Mouse (Mus musculus) T-helper 2 cell (primary cell): ENCODE measurements around the gene Dnlz.

Source experiments
- in situ Hi-C: fragments of 300-600 bp; cut with MboI, MseI; formaldehyde crosslinking; loops from one replicate; pipeline ENCODE4 v1.15.1; 2025; ENCODE audit warnings: high pct_unique_total_duplicates

Dnlz gene

GRCm38 (mm10) chr2:26320245-26321185, 31.4 kb downstream of the Dnlz start:
- in situ Hi-C loops: loop anchor here (10.0 kb wide), 1 partner anchor 254 kb away; no protein-coding TSS in a partner anchor

DNA sequence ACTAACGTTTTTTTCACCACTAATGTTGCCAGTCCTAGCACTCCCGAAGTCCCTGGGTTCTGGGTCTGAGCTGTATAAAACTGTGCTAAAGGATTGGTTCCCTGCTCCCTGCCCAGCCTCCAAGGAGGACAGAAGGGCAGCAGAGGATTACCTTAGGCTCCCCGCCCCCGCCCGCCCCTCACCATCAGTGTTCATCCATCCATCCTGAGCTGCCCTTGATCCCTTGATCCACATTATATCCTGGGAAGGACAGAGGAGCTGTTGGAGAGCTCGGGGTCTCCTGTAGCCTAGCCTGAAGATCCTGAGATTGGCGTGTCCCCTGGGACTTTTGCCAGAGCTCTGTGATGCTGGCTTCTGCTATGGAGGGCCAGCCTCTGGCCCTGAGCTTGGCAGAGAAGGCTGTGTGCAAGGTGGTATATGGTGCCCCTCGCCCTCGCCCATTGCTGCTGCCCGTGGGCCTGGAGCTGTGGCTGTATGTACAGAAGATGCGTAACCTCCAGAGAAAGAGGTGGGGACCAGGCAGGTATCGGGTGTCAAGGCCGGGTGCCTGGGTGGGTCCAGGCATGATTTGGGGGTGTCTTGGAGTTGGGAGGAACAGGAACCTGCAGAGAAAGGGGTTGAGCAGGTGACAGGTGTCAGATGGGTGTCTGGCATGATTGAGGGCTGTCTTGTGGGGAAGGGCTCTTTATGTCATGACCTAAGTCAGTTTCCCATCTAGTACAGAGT, 32.2 kb downstream of the Dnlz start:
- in situ Hi-C loops: loop anchor here (10.0 kb wide), 1 partner anchor 255 kb away; no protein-coding TSS in a partner anchor

DNA sequence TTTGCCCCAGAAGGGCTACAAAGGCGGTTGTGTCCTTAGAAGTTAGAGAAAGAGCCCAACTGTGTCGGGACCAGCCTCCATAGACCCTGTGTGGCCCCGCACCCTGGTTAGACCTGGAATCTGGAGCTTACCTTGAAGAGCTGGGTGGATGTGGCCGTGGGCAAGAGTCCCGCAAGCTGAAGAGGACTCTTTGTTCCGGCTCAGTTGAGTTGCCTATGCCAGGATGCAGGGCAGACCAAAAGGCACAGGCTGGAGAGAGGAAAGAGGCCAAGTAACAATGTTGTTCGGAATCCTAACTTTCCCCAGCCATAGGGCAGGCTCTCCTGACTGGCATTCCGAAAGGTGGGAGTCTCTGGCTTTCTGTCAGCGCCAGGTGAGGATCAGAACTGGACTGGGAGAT, 32.8 kb downstream of the Dnlz start:
- in situ Hi-C loops: no loop called here

GRCm38 (mm10) chr2:26317991-26318672, 33.8 kb downstream of the Dnlz start:
- in situ Hi-C loops: no loop called here

DNA sequence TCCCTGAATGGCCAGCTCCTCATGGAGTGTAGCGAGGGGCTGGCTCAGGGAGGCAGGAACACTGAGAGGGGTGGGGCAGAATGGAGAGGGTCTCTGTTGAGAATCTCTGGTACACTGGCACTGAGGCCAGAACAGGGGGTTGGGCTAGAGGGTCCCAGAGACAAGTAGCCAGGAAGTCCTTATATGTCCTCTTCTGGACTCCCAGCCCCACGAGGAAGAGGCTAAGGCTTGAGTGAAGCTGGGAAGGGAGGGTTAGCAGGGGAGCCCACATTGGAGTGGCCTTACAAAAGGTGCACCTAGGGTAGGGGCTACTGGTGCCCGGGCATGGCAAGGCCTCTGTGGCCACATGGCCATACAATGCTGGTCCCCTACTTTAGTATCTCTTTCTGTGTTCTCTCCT, 34.5 kb downstream of the Dnlz start:
- in situ Hi-C loops: no loop called here

DNA sequence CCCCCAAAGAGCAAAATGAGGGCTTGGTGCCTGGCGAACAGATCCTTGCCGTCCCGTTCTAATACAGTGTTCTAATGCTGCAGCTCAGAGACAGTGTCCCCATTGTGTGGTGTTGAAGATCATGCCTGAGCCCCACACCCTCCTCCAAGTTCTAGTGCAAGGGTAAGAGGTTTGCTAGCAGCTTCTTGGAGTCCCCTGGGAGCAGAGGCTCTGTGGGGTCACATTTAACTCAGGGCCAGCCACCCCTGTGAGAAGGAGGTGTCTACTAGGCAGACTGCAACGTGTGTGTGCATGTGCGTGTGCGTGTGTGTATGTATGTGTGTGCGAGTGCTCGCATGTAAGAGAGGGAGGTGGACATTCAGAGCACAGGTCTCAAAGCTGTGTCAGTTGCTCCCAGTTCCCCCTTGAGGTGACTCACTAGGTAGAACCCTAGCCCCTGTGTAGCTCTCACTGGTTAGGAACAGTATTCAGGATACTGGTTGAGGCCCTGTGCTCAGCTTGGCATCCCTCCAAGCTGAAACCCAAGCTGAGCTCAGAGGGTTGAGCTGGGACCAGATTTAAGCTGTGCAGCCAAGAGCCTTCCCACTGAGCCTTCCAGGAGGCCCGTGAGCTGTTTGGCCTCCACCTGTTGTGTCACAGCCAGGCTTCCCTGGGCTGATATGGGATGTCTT, 35.2 kb downstream of the Dnlz start:
- in situ Hi-C loops: no loop called here

GRCm38 (mm10) chr2:26315925-26316311, 36.0 kb downstream of the Dnlz start:
- in situ Hi-C loops: no loop called here

DNA sequence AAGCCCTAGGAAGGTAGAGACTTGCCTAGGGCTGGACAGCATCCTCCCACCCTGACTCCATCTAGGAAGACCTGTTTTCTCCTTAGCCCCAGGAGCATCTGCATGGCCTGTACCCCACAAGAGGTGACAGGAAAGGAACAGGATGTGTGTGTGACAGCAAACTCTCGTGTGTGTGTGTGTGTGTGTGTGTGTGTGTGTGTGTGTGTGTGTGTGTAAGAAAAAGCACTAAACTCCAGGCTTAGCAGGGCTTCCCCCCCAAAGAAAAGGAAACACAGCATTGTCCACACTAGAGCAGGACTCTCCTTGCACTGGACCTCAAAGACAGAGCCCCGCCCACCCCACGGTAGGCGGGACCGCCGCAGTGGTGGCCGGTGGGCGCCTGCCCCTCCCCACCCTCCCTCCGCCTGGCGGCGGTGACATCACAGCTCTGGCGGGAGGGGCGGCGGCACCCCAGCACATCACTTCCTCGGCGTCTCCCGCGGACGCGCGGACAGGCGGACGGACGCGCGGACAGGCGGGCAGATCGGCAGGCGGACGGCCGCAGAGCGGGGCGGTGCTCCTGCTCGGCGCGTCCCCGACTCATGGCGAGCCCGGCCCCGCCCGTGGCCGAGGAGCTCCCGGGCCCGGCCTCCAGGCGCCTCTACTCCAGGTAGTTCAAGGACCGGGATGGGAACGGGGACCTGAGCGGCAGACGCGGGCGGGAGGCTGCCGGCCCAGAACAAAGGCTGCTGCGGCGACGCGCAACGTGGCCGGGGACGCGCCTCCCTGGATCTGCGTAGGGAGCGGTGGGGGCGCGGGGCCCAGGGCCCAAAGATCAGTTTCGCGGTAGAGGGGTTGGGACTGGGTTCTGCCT, 36.6 kb downstream of the Dnlz start, which contains the start of gene Gpsm1:
Gene Gpsm1 (plus strand): TSS at position 444 of the 853 bp plus-strand sequence.
- in situ Hi-C loops: no loop called here

DNA sequence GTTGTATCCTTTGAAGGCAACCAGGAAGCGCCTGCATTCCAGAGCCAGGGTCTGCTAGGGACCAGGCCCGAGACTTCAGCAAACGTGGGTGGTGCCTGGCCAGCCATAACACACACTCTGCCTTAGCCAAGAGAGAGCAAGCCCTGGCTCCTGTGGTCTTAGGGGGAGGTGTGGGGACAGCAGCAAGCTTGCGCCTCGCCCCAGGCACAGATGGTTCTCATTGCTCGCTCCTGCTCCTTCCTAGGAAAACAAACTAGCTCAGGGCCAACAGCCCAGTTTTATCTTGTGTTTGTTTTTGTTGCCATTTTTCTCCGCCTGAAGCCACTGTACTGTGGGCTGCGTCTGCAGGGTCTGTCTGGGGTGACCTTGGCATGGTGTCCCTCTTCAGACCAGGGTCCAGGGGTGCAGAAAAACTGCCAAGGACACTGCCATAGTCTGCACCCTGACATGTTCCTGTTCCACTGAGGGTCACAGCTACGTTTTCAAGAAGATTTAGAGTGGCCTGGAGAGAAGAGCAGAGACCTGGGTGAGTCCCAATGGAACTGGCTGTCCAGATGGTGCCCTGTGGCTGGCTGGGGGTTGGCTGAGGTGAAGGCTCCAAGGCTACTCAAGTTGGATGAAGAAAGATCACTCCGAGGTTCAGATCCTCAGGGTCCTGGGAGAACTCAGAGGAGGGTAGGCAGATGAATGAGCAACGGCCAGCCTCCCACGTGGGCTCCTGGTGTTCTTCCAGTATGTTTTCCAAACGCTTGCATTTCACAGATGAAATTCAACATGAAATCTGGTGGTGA, 37.4 kb downstream of the Dnlz start:
- in situ Hi-C loops: no loop called here

DNA sequence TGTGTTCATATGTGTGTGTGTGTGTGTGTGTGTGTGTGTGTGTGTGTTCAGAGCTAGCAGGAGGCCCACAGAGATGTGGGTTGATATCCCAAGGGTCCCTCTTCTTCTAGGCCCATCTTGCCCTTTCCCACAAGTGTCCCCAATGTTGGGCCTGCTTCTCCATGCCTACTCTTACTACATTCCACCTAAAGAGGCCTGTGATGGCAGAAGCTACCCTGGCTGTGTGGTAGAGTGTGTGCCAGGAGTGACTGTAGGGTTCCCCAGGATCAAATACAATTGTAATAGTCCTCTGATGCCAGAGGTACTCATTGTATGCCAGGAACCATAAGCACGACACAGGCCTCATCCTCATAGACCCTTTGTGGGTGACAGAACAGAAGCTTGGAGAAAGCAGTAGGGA, 38.5 kb downstream of the Dnlz start:
- in situ Hi-C loops: no loop called here

- in situ Hi-C loops: no loop called here
Observed at GRCm38 (mm10) chr2:26312812-26313211, 39.1 kb downstream of the Dnlz start.

DNA sequence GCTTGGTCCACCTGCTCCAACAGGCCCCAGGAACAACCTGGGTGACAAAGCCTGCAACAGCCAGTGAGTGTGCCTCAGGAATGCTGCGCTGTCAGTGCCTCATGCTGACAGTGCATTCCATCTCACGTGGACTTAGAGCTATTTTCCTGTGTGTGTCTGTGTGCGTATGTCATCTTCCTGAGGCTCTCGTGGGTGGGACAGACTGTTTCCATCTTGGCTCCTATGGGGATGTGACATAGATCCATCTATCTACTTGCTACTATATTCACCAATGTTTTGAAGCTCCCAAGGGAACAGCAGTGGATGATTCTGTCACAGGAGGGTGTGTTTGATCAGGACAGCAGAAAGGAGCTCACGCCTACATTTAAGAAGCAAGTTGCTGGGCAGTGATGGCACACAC, 40.0 kb downstream of the Dnlz start:
- in situ Hi-C loops: no loop called here

DNA sequence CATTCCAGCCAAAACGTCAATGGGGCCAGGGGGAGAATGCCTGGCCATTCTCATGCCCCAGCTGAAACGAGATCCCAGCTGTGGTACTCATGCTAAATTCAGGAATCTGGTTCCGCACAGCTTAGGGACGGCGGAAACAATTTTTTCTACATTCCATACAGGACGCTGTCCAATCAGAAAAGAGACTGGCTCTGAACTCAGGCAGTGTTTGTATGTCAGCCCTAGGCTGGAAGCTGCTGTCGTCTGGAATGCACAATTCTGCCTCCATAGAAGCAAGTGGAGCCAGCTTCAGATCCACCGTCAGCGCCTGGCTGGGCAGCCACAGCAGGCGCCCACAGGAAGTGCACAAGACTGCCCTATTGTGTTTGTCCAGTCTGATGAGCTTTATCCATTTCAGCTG, 42.2 kb downstream of the Dnlz start:
- in situ Hi-C loops: no loop called here

- in situ Hi-C loops: no loop called here
Observed at GRCm38 (mm10) chr2:26306702-26307101, 45.2 kb downstream of the Dnlz start.

GRCm38 (mm10) chr2:26305555-26305954, 46.4 kb downstream of the Dnlz start:
- in situ Hi-C loops: no loop called here

DNA sequence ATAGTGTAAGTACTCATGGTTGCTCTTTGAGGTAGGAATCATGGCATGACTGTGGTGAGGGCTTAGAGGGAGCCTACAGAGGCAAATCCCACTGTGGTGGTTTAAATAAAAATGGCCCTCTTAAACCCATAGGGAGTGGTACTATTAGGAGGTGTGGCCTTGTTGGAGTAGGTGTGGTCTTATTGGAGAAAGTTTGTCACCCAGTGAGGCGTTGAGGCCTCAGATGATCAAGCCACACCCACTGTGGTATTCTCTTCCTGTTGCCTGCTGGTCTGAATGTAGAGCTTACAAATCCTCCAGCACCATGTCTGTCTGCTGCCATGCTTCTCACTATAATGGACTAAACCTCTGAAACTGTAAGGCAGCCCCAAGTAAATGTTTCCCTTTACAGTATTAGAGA, 47.2 kb downstream of the Dnlz start:
- in situ Hi-C loops: no loop called here

- in situ Hi-C loops: no loop called here
Observed at GRCm38 (mm10) chr2:26302005-26302503, 49.9 kb downstream of the Dnlz start.

DNA sequence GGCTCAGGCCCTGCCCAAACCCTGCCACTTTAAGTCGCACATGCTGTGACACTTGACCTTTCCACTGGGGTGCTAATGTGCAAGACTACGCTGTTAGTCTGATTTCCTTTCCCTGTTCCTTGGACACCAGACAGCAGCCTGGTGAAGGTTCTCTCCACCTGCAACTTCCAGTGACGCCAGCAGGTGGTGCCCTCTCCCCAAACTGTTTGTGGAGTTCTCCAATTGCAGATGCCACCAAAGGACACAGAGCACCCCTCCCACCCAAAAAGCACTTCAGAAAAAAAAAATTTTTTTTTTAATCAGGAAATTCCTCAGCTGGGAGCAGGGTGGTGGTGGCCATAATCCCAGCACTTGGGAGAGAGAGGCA, 51.1 kb downstream of the Dnlz start:
- in situ Hi-C loops: no loop called here

GRCm38 (mm10) chr2:26300161-26300807, 51.6 kb downstream of the Dnlz start:
- in situ Hi-C loops: no loop called here
